In genomic region chr10:93421716-93422380, GRCm38 (mm10) we compare ENCODE assay signal across 12 mouse cellular contexts. TPM values are rescaled to one million over a fixed set of nuclear protein-coding genes. Genes with fewer than 3 reads are reported as not detected.
A peak's percentile ranks its signal among the peaks of the same experiment; 100 is the strongest.
DNase-seq lines count a peak whose midpoint lies in the region; ATAC-seq and TF ChIP-seq lines count a peak whose summit lies in the region.
"Had no signal": no experiment of that assay in that cellular context is flagged by ENCODE, and none has a peak within 500 bp of the region (broad histone marks: within the 10 kb centered on the region; RNA-seq: fewer than 3 reads in every experiment).

No protein-coding gene starts in this region.

- DNase-seq in testis, postnatal 14 days (ENCODE audit: low spot score) = no peak
- peak; percentile 71 for DNase-seq in Patski (ENCODE audit: low read depth, low spot score)
- peak; percentile 40 for DNase-seq in splenic B cell, adult 2 months (ENCODE audit: low read depth, low spot score)
- DNase-seq in kidney, adult 18-20 months = no peak
- DNase-seq in layer of hippocampus, adult 9-11 months = no peak
- no peak for DNase-seq in embryo, embryonic 9.5 days (ENCODE audit: extremely low spot score)
- DNase-seq: cerebellum, adult 11-12 months had no signal

- POLR2A ChIA-PET in Patski (lab: Charles Lee) = no interaction called here

- no peak overlapping the region for H3K4me2 ChIP-seq in liver, embryonic 16.5 days (ENCODE audit: low read depth, low read length)
- H3K4me2 ChIP-seq: heart, embryonic 15.5 days; stomach, embryonic 15.5 days had no signal

- no peak overlapping the region for H3K4me3 ChIP-seq in testis, adult 2 months (ENCODE audit: control insufficient read depth, low read depth, low read length)
- no peak overlapping the region for H3K4me3 ChIP-seq in liver, embryonic 16.5 days (ENCODE audit: low read depth, low read length)
- H3K4me3 ChIP-seq: forebrain, embryonic 10.5 days; heart, embryonic 15.5 days; stomach, embryonic 15.5 days had no signal

- CTCF ChIA-PET in Patski (lab: Charles Lee) = interaction anchor here (0.6 to 1.3 kb wide), 7 partner anchors 19 to 351 kb away, joined by 3 read pairs; partner anchors contain the start of gene Cfap54

- peaks cover 2% of the 10 kb centered on the region for H3K4me1 ChIP-seq in testis, adult 2 months (ENCODE audit: control insufficient read depth, insufficient read depth, low read length)
- peaks cover 4% of the 10 kb centered on the region for H3K4me1 ChIP-seq in liver, embryonic 16.5 days (ENCODE audit: control insufficient read depth, low read depth, low read length)
- H3K4me1 ChIP-seq: stomach, embryonic 15.5 days had no signal

- WGBS in liver, embryonic 16.5 days (ENCODE audit: insufficient replicate concordance) = 66% methylated on average over 12 of the region's 12 CpGs

- ATAC-seq in Patski = peak; percentile 68
- peak; percentile 68 for ATAC-seq in liver, embryonic 16.5 days (ENCODE audit: low read depth)

- no peaks in the 10 kb centered on the region for H3K36me3 ChIP-seq in testis, adult 2 months (ENCODE audit: control insufficient read depth, insufficient read depth, low read length)
- H3K36me3 ChIP-seq in liver, embryonic 16.5 days (ENCODE audit: control insufficient read depth, insufficient read depth) = no peaks in the 10 kb centered on the region
- no peaks in the 10 kb centered on the region for H3K36me3 ChIP-seq in splenic B cell, adult 2 months (ENCODE audit: control insufficient read depth, insufficient read depth, low read length, poor library complexity, severe bottlenecking)
- H3K36me3 ChIP-seq: forebrain, embryonic 10.5 days; heart, embryonic 15.5 days; stomach, embryonic 15.5 days had no signal

- H3K27ac ChIP-seq in testis, adult 2 months (ENCODE audit: control insufficient read depth, insufficient read depth, low read depth, low read length) = no peak overlapping the region
- no peak overlapping the region for H3K27ac ChIP-seq in liver, embryonic 16.5 days (ENCODE audit: low read length)
- H3K27ac ChIP-seq: forebrain, embryonic 10.5 days; heart, embryonic 15.5 days; stomach, embryonic 15.5 days had no signal

- no peak for TF ChIP-seq POLR2A in testis, adult 2 months (IDR thresholded peaks at IDR 0.05; ENCODE audit: control insufficient read depth, low read depth, low read length)

- H3K9ac ChIP-seq in liver, embryonic 16.5 days (ENCODE audit: low read depth, low read length) = no peak overlapping the region
- H3K9ac ChIP-seq: heart, embryonic 15.5 days; stomach, embryonic 15.5 days had no signal

- peak; percentile 75; the same call in 1 of the 2 replicates for TF ChIP-seq CTCF in testis, adult 2 months (IDR thresholded peaks at IDR 0.05; ENCODE audit: control insufficient read depth, insufficient read depth, insufficient replicate concordance, low read depth, low read length)
- TF ChIP-seq CTCF in Patski (IDR thresholded peaks at IDR 0.05) = peak; percentile 60

- H3K9me3 ChIP-seq in liver, embryonic 16.5 days (replicated peaks; ENCODE audit: control insufficient read depth, low read length) = 0 out of 2 replicates have a peak, but pooled peaks cover 2% of the 10 kb centered on the region
- H3K9me3 ChIP-seq: heart, embryonic 15.5 days; stomach, embryonic 15.5 days had no signal

- in situ Hi-C loops in Patski (cut with MboI; ENCODE audit: low pct_unique_long_range_greater_than_20kb) = loop anchor here (10.0 kb wide), 5 partner anchors 53 to 367 kb away; partner anchors contain the start of genes Amdhd1, Ccdc38 and Cdk17

- no peaks in the 10 kb centered on the region for H3K27me3 ChIP-seq in testis, adult 2 months (ENCODE audit: control insufficient read depth, insufficient read depth, low read length)
- H3K27me3 ChIP-seq in Patski = no peaks in the 10 kb centered on the region
- no peaks in the 10 kb centered on the region for H3K27me3 ChIP-seq in liver, embryonic 16.5 days (ENCODE audit: control insufficient read depth, insufficient read depth, low read depth, low read length)
- H3K27me3 ChIP-seq in splenic B cell, adult 2 months (ENCODE audit: control insufficient read depth, insufficient read depth, low read length, poor library complexity, severe bottlenecking) = no peaks in the 10 kb centered on the region
- H3K27me3 ChIP-seq: heart, embryonic 15.5 days; stomach, embryonic 15.5 days had no signal

RNA-seq across cellular contexts. Expression of gene Lta4h, which starts 31.4 kb away (rescaled TPM):
- 15.6 and 16.8 TPM in 2 replicates for polyA plus RNA-seq in testis, adult 2 months (2012; rRNA removed)
- polyA plus RNA-seq in Patski (2021) = 100 TPM
- polyA plus RNA-seq in liver, embryonic 16.5 days (2015; fragmentation: Nextera tagmentation; extraction: Ambion mirVana) = 79.5 and 80.1 TPM in 2 replicates

Comparison
In these comparisons a context has a peak if more than half of its experiments do, and no peak if none do; other contexts are left out.
1. DNase-seq: peak in Patski (single experiment) and splenic B cell, adult 2 months (single experiment); none in testis, postnatal 14 days (single experiment), kidney, adult 18-20 months (single experiment), layer of hippocampus, adult 9-11 months (single experiment) and embryo, embryonic 9.5 days (single experiment).